Mouse (Mus musculus): ENCODE results near the gene Blvrb.

The Blvrb gene

GRCm38 (mm10) chr7:27467648-27468047 is 19.9 kb downstream of the Blvrb start:
- no peaks in the 10 kb centered on the region for H3K27me3 ChIP-seq (ENCODE audit: control insufficient read depth, insufficient read depth, low read length, poor library complexity, severe bottlenecking)
- H3K36me3 ChIP-seq (ENCODE audit: control insufficient read depth, insufficient read depth, low read length, poor library complexity, severe bottlenecking) = no peaks in the 10 kb centered on the region
- DNase-seq (ENCODE audit: low read depth, low spot score) = no peak

GRCm38 (mm10) chr7:27471390-27472120 is 23.8 kb downstream of the Blvrb start:
- Histone ChIP-seq H3K36me3 (ENCODE audit: control insufficient read depth, insufficient read depth, low read length, poor library complexity, severe bottlenecking) (peaks cover 3% of the 10 kb centered on the region; the same call in 1 of the 2 replicates), H3K27me3 (ENCODE audit: control insufficient read depth, insufficient read depth, low read length, poor library complexity, severe bottlenecking) (no peaks in the 10 kb centered on the region)
- no peak for DNase-seq (ENCODE audit: low read depth, low spot score)

GRCm38 (mm10) chr7:27472596-27472995 is 24.8 kb downstream of the Blvrb start:
- Histone ChIP-seq H3K27me3 (ENCODE audit: control insufficient read depth, insufficient read depth, low read length, poor library complexity, severe bottlenecking) (no peaks in the 10 kb centered on the region), H3K36me3 (ENCODE audit: control insufficient read depth, insufficient read depth, low read length, poor library complexity, severe bottlenecking) (peaks cover 3% of the 10 kb centered on the region; the same call in 1 of the 2 replicates)
- DNase-seq (ENCODE audit: low read depth, low spot score) = peak; percentile 64

- peak; percentile 98 for DNase-seq (ENCODE audit: low read depth, low spot score)
- peaks cover 3% of the 10 kb centered on the region; the same call in 1 of the 2 replicates for H3K36me3 ChIP-seq (ENCODE audit: control insufficient read depth, insufficient read depth, low read length, poor library complexity, severe bottlenecking)
These were observed 25.5 kb downstream of the Blvrb start, which contains the start of gene Sertad3 for GRCm38 (mm10) chr7:27473156-27473834. Gene Sertad3 (plus strand): TSS chr7:27473768.

GRCm38 (mm10) chr7:27473835-27474489 is 26.2 kb downstream of the Blvrb start:
- no peak for DNase-seq (ENCODE audit: low read depth, low spot score)
- H3K27me3 ChIP-seq (ENCODE audit: control insufficient read depth, insufficient read depth, low read length, poor library complexity, severe bottlenecking) = no peaks in the 10 kb centered on the region
- peaks cover 3% of the 10 kb centered on the region; the same call in 1 of the 2 replicates for H3K36me3 ChIP-seq (ENCODE audit: control insufficient read depth, insufficient read depth, low read length, poor library complexity, severe bottlenecking)

More at GRCm38 (mm10) chr7:27473156-27473834, 25.5 kb downstream of the Blvrb start, which contains the start of gene Sertad3:
- no peaks in the 10 kb centered on the region for H3K27me3 ChIP-seq (ENCODE audit: control insufficient read depth, insufficient read depth, low read length, poor library complexity, severe bottlenecking)

GRCm38 (mm10) chr7:27474490-27474954 is 26.7 kb downstream of the Blvrb start:
- Histone ChIP-seq H3K27me3 (ENCODE audit: control insufficient read depth, insufficient read depth, low read length, poor library complexity, severe bottlenecking) (no peaks in the 10 kb centered on the region), H3K36me3 (ENCODE audit: control insufficient read depth, insufficient read depth, low read length, poor library complexity, severe bottlenecking) (peaks cover 3% of the 10 kb centered on the region; the same call in 1 of the 2 replicates)
- peak; percentile 99 for DNase-seq (ENCODE audit: low read depth, low spot score)

- Histone ChIP-seq H3K36me3 (ENCODE audit: control insufficient read depth, insufficient read depth, low read length, poor library complexity, severe bottlenecking) (peaks cover 3% of the 10 kb centered on the region; the same call in 1 of the 2 replicates), H3K27me3 (ENCODE audit: control insufficient read depth, insufficient read depth, low read length, poor library complexity, severe bottlenecking) (no peaks in the 10 kb centered on the region)
- no peak for DNase-seq (ENCODE audit: low read depth, low spot score)
These were observed 27.8 kb downstream of the Blvrb start for GRCm38 (mm10) chr7:27475596-27475995.

- Histone ChIP-seq H3K36me3 (ENCODE audit: control insufficient read depth, insufficient read depth, low read length, poor library complexity, severe bottlenecking) (peaks cover 3% of the 10 kb centered on the region; the same call in 1 of the 2 replicates), H3K27me3 (ENCODE audit: control insufficient read depth, insufficient read depth, low read length, poor library complexity, severe bottlenecking) (no peaks in the 10 kb centered on the region)
- DNase-seq (ENCODE audit: low read depth, low spot score) = no peak
These were observed 28.4 kb downstream of the Blvrb start for GRCm38 (mm10) chr7:27476098-27476635.

GRCm38 (mm10) chr7:27478561-27478960 is 30.8 kb downstream of the Blvrb start:
- no peaks in the 10 kb centered on the region for H3K27me3 ChIP-seq (ENCODE audit: control insufficient read depth, insufficient read depth, low read length, poor library complexity, severe bottlenecking)
- DNase-seq (ENCODE audit: low read depth, low spot score) = no peak
- peaks cover 3% of the 10 kb centered on the region; the same call in 1 of the 2 replicates for H3K36me3 ChIP-seq (ENCODE audit: control insufficient read depth, insufficient read depth, low read length, poor library complexity, severe bottlenecking)

GRCm38 (mm10) chr7:27479750-27480149 is 32.0 kb downstream of the Blvrb start:
- DNase-seq (ENCODE audit: low read depth, low spot score) = no peak
- Histone ChIP-seq H3K27me3 (ENCODE audit: control insufficient read depth, insufficient read depth, low read length, poor library complexity, severe bottlenecking) (no peaks in the 10 kb centered on the region), H3K36me3 (ENCODE audit: control insufficient read depth, insufficient read depth, low read length, poor library complexity, severe bottlenecking) (peaks cover 3% of the 10 kb centered on the region; the same call in 1 of the 2 replicates)

GRCm38 (mm10) chr7:27480506-27480905 is 32.7 kb downstream of the Blvrb start:
- Histone ChIP-seq H3K27me3 (ENCODE audit: control insufficient read depth, insufficient read depth, low read length, poor library complexity, severe bottlenecking) (no peaks in the 10 kb centered on the region), H3K36me3 (ENCODE audit: control insufficient read depth, insufficient read depth, low read length, poor library complexity, severe bottlenecking) (peaks cover 3% of the 10 kb centered on the region; the same call in 1 of the 2 replicates)
- no peak for DNase-seq (ENCODE audit: low read depth, low spot score)

- no peak for DNase-seq (ENCODE audit: low read depth, low spot score)
- H3K36me3 ChIP-seq (ENCODE audit: control insufficient read depth, insufficient read depth, low read length, poor library complexity, severe bottlenecking) = peaks cover 3% of the 10 kb centered on the region; the same call in 1 of the 2 replicates
- no peaks in the 10 kb centered on the region for H3K27me3 ChIP-seq (ENCODE audit: control insufficient read depth, insufficient read depth, low read length, poor library complexity, severe bottlenecking)
These were observed 33.3 kb downstream of the Blvrb start for GRCm38 (mm10) chr7:27480927-27481626.

- Histone ChIP-seq H3K36me3 (ENCODE audit: control insufficient read depth, insufficient read depth, low read length, poor library complexity, severe bottlenecking) (no peaks in the 10 kb centered on the region), H3K27me3 (ENCODE audit: control insufficient read depth, insufficient read depth, low read length, poor library complexity, severe bottlenecking) (no peaks in the 10 kb centered on the region)
- DNase-seq (ENCODE audit: low read depth, low spot score) = peak; percentile 73
These were observed 33.8 kb downstream of the Blvrb start for GRCm38 (mm10) chr7:27481627-27481969.

GRCm38 (mm10) chr7:27483860-27484259 is 36.1 kb downstream of the Blvrb start:
- DNase-seq (ENCODE audit: low read depth, low spot score) = no peak
- Histone ChIP-seq H3K36me3 (ENCODE audit: control insufficient read depth, insufficient read depth, low read length, poor library complexity, severe bottlenecking) (no peaks in the 10 kb centered on the region), H3K27me3 (ENCODE audit: control insufficient read depth, insufficient read depth, low read length, poor library complexity, severe bottlenecking) (no peaks in the 10 kb centered on the region)
